Mouse (Mus musculus): Measurements from ENCODE around the gene Gm17079. TPM values are rescaled to one million over a fixed set of nuclear protein-coding genes. Genes with fewer than 3 reads are reported as not detected.
"Not testable (repeated sequence)": the region's sequence is repeated elsewhere in the genome, so short reads cannot be mapped to it uniquely, and the experiment has no call there.

The Gm17079 gene
- not detected for total RNA-seq (2021)
- long read RNA-seq, experiment 1, result 0 reads
- long read RNA-seq, experiment 2, result 0 reads

DNA sequence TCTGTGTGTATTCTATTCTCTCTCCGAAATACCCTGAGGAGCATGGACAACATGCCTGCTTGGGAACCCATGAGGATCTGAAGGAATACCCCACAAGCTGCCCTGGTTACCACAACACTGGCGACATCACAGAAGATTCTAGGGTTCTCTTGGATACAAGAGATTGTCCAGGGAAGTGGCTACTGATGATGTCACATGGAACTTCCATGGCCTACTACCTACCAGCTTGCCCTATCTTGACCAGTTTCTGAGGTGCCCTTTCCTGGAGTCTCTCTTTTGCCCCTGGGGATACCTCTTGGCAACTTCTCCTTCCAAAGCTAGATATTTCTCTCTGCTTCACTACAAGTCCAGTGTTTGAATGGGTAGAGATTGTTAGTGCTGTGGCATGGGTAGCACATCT is at the start of gene Gm17079:
TSS of gene Gm17079 (minus strand) at position 101 of the 400 bp plus-strand sequence.
- not testable (repeated sequence) for DNase-seq (ENCODE audit: low spot score in 2 of 2)

DNA sequence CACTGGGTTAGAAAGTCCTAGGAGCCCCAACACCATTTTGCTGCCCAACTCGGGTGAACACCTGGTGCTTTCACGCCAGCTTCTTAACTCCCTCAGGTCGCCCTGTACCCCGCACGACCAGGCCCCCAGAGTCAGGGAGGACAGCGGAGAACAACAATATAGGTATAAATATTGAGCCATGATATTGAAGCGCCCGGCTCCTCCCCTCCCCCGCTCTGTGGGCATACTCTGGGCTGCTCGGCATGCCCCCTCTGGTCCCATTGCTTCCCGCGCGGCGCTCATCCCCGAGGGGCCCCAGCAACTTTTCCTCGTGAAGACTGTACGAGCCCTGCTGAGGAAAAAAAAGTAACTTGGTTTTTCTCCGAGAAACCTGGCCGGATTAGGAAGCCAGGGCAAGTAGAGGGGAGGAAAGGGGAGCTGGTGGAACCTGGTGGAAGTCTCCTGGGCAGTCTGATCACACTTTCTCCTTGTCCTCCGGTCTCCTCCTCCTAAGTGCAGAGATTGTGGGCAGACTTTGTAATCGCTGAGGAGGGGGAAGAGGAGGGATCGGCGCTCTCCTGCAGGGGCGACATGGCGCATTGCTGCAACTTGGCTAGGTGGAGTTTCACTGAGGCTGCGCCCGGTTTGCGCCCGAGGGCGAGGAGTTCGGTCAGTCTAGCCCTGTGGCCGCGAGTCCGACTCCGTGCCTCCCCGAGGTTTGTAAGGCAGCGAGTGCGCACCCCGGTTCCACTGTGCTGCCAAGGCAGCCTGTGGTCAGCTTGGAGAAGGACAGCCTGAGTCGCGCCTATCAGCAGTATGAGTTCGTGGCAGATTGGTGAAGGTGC is 45.3 kb upstream of the Gm17079 start:
- DNase-seq (ENCODE audit: low spot score in 2 of 2), result no peak

DNA sequence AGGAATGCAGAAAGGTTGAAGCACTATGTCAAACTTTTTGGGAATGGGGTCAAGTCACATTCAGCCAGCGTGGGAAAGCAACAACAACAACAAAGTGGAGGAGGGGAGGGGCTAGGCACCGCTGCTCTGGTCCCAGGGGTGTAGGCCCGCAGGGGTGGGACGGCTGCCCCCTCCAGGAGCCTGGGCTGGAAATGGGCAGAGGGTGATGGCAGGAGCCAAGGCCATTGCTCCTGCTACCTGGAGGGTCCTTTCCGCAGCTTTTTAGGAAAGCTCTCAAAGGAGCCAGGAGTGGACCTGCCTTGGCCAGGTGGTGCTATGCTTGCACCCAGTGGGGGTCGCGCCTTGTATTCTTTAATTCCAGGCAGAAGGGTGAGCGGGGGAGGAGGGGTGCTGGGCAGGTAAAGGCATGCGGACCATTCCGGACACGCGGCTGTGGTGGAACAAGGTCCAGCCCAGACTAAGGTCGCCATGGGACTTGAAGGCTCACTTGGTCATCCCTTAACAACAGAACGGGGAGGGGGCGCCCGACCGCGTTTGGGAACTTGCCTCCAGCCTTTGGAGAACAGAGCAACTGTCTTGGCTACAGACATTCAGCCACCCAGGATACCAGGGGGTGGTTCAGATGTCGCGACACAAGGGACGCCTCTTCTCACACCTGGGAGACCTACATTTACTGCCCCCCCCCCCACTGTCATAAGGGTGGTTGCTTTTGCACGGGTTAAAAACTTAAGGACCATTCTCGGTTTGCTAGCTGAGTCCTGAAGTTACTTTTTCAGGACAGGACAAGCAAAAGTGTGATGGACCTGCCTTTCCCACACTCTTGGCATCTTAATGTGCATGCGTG is 44.1 kb upstream of the Gm17079 start:
- DNase-seq (ENCODE audit: low spot score in 2 of 2), result no peak

DNA sequence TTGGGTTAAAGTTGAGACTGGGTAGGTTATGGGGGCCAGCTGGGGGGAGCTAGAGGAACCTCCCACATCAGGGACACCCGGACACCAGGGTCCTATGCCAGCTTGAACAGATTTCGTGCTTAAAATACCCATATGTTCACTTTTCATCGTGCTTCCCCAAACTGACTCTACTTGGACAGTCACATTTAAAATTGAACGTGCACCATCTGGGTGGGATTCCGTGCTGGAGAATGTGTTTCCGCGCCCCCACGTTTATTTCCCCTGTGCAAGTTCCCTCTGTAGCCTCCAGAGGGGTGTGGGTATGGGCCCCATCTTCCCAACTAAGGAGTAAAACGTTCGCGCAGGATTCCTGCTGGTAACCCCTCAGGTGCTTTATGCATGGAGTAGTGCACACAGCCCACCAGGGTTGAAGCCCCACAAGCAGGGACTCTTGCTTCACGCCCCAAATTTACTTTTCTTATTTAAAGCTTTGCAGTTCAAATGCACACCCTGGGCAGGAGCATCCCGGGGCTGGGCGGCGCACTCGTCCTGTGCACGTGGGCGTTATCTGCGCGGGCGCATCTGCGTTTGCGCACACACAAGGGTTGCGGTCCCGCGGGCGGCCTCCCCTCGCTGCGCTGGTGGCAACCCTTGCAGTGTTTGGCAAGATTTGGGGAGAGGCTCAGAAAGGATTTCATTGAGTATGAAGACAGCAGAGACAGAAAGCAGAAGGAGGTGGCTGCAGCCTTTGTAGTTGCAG is 43.3 kb upstream of the Gm17079 start:
- DNase-seq (ENCODE audit: low spot score in 2 of 2), result peak; percentile 19 to 76

DNA sequence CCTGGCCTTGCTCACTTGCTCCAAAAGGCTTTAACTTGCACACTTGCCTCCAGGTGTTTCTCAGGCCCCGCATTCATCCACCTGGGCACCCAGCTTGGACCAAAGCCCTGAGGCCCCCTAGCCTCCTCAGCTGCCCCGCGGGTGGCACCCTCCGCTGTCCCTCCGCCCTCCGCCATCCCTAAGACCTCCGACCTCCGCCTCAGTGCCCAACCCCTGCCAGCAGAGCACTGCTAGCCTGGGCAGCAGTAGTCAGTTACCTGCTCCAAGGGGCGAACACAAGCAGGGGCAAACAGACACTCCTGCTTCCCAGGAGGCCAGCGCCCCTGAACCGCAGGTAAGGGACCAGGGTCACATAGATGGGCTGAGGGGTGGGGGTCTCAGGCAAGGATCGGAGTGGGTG is 42.7 kb upstream of the Gm17079 start:
- no peak for DNase-seq (ENCODE audit: low spot score in 2 of 2)

DNA sequence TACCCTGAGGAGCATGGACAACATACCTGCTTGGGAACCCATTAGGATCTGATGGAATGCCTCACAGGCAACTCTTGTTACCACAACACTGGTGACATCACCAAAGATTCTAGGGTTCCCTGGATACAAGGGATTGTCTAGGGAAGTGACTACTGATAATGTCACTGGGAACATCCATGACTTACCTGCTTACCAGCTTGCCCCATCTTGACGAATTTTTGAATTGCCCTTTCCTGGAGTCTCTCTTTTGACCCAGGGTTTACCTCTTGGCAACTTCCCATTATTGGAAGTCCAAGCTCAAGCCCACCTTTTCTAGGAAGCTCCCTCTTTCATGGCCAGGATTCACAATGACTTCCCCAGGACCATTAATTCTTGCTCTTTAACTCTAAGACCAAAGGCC is 21.8 kb upstream of the Gm17079 start, which contains the start of gene Gm5800:
TSS of gene Gm5800 (minus strand) at position 101 of the 400 bp plus-strand sequence.
- no peak for DNase-seq (ENCODE audit: low spot score in 2 of 2)

DNA sequence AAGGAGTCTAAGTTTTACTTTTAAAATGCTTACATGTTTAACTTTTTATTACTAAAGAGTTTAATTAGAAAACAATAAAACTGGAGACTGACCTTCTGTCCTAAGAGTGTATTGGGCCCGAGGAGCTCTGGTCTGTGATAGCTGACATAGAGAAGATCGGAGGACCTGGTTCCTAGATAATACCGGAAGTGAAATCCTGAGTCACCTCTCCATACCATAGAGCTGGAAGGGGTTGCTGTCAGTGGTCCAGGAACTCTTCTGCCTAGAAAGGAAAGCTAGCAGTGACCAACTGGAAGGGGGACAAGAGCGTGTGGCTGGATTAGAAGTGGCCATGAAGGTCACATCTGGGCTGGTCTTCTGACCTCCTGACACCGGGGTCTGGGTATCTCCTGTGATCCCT is 18.0 kb downstream of the Gm17079 start:
- DNase-seq (ENCODE audit: low spot score in 2 of 2), result no peak

Other genes starting within 250 kb of the Gm17079 start
- not detected for gene Vmn2r89, start 243.6 kb downstream of the Gm17079 start, total RNA-seq (2021)
- not detected for gene Gm5622, start 142.7 kb downstream of the Gm17079 start, total RNA-seq (2021)
- not detected for gene Gm17175, start 121.4 kb downstream of the Gm17079 start, total RNA-seq (2021)
- gene Gm17174, start 103.3 kb downstream of the Gm17079 start, total RNA-seq (2021), result not detected
- gene Gm17078, start 84.2 kb downstream of the Gm17079 start, total RNA-seq (2021), result not detected
- gene Gm4181, start 59.8 kb downstream of the Gm17079 start, total RNA-seq (2021), result not detected
- not detected for gene Gm5800, start 21.7 kb upstream of the Gm17079 start, total RNA-seq (2021)
- not detected for gene Ang4, start 78.1 kb upstream of the Gm17079 start, total RNA-seq (2021)
- not detected for gene AY358078, start 104.6 kb upstream of the Gm17079 start, total RNA-seq (2021)
- gene Ear6, start 158.2 kb upstream of the Gm17079 start, total RNA-seq (2021), result not detected
- 10 to 100 TPM; 34.9 to 38.9 TPM for gene Mettl17, start 189.4 kb upstream of the Gm17079 start, total RNA-seq (2021)
- gene Slc39a2, start 197.4 kb upstream of the Gm17079 start, total RNA-seq (2021), result 1 to 10 TPM; 4.7 to 5.6 TPM
- gene Ndrg2, start 218.7 kb upstream of the Gm17079 start, total RNA-seq (2021), result 100 to 1,000 TPM; 696 to 763 TPM
- gene Tppp2, start 223.0 kb upstream of the Gm17079 start, total RNA-seq (2021), result not detected
- under 1 TPM in 1 of 2 experiments, not detected in 1; 0.23 TPM for gene Rnase13, start 227.3 kb upstream of the Gm17079 start, total RNA-seq (2021)